Mouse (Mus musculus) neural tube, embryonic 13.5 days (tissue): ENCODE measurements at regions not wholly inside any gene's neighbourhood (a gene's known extent, or its start where the extent isn't known, plus 50 kb on each side); places are given as distances from the start of the nearest gene placed in this dataset.

Source experiments
- ATAC-seq: fragments of 200-750 bp; cut with Nextera tagmentation; 2 replicates; pipeline ENCODE4 v1.8.0; 2017; ENCODE audit warnings: low read depth, mild to moderate bottlenecking, moderate TSS enrichment, moderate library complexity
- H3K27ac ChIP-seq: fragments of 300-500 bp; sonication (generic); replicated peaks from 2 replicates; pipeline ENCODE4 v1.5.1; 2015; ENCODE audit warnings: moderate library complexity, mild to moderate bottlenecking, inconsistent platforms
- H3K27me3 ChIP-seq: fragments of 300-500 bp; sonication (generic); 2 replicates; pipeline ENCODE4 v1.6.1; 2015; ENCODE audit warnings: mild to moderate bottlenecking, inconsistent platforms
- H3K36me3 ChIP-seq: fragments of 300-500 bp; sonication (generic); 2 replicates; pipeline ENCODE4 v1.6.1; 2015; ENCODE audit warnings: mild to moderate bottlenecking, inconsistent platforms
- H3K4me1 ChIP-seq: fragments of 300-500 bp; sonication (generic); replicated peaks from 2 replicates; pipeline ENCODE4 v1.6.1; 2015; ENCODE audit warnings: inconsistent platforms
- H3K4me2 ChIP-seq: fragments of 300-500 bp; sonication (generic); 2 replicates; pipeline ENCODE4 v1.6.1; 2015; ENCODE audit warnings: inconsistent platforms, mild to moderate bottlenecking, moderate library complexity
- H3K4me3 ChIP-seq: fragments of 300-500 bp; sonication (generic); 2 replicates; pipeline ENCODE4 v1.5.1; 2015; ENCODE audit warnings: mild to moderate bottlenecking, inconsistent platforms
- H3K9ac ChIP-seq: fragments of 300-500 bp; sonication (generic); 2 replicates; pipeline ENCODE4 v1.6.1; 2015; ENCODE audit warnings: moderate library complexity, mild to moderate bottlenecking, inconsistent platforms
- H3K9me3 ChIP-seq: fragments of 300-500 bp; sonication (generic); 2 replicates; pipeline ENCODE4 v1.6.1; 2016; ENCODE audit warnings: inconsistent platforms
- WGBS: fragments of 180-500 bp; shearing (Covaris S2); methylation state at CpG from one replicate; pipeline ENCODE4 v1.1.7; 2015; 5-methylcytosine and 5-hydroxymethylcytosine counted together

GRCm38 (mm10) chr1:193545406-193546043 lies 175.4 kb upstream of the Camk1g start:
- H3K27ac ChIP-seq, result no peak overlapping the region
- WGBS, result 59% methylated on average over 4 of the region's 4 CpGs
- no peak overlapping the region for H3K9ac ChIP-seq
- H3K9me3 ChIP-seq, result no peaks in the 10 kb centered on the region
- no peak overlapping the region for H3K4me2 ChIP-seq
- no peak overlapping the region for H3K4me3 ChIP-seq
- H3K36me3 ChIP-seq, result no peaks in the 10 kb centered on the region
- ATAC-seq, result no peak
- H3K4me1 ChIP-seq, result peaks cover 10% of the 10 kb centered on the region
- H3K27me3 ChIP-seq, result no peaks in the 10 kb centered on the region

GRCm38 (mm10) chr1:193544804-193545203 lies 174.7 kb upstream of the Camk1g start:
- H3K4me3 ChIP-seq, result no peak overlapping the region
- H3K36me3 ChIP-seq, result no peaks in the 10 kb centered on the region
- no peak overlapping the region for H3K4me2 ChIP-seq
- no peak overlapping the region for H3K27ac ChIP-seq
- ATAC-seq, result no peak
- no peaks in the 10 kb centered on the region for H3K9me3 ChIP-seq
- peaks cover 12% of the 10 kb centered on the region for H3K4me1 ChIP-seq
- no peak overlapping the region for H3K9ac ChIP-seq
- no peaks in the 10 kb centered on the region for H3K27me3 ChIP-seq

- Histone ChIP-seq H3K27me3 (no peaks in the 10 kb centered on the region), H3K27ac (no peak overlapping the region), H3K36me3 (no peaks in the 10 kb centered on the region), H3K9ac (no peak overlapping the region), H3K4me3 (no peak overlapping the region), H3K4me2 (no peak overlapping the region), H3K9me3 (no peaks in the 10 kb centered on the region), H3K4me1 (peaks cover 22% of the 10 kb centered on the region)
- 69% methylated on average over 3 of the region's 3 CpGs for WGBS
- ATAC-seq, result no peak
Observed at GRCm38 (mm10) chr1:193543834-193544233, 173.7 kb upstream of the Camk1g start.

- no peak for ATAC-seq
- H3K4me1 ChIP-seq, result peaks cover 24% of the 10 kb centered on the region
- no peaks in the 10 kb centered on the region for H3K27me3 ChIP-seq
- 59% methylated on average over 4 of the region's 4 CpGs for WGBS
- H3K4me3 ChIP-seq, result no peak overlapping the region
- H3K9ac ChIP-seq, result no peak overlapping the region
- no peaks in the 10 kb centered on the region for H3K9me3 ChIP-seq
- no peaks in the 10 kb centered on the region for H3K36me3 ChIP-seq
- H3K4me2 ChIP-seq, result no peak overlapping the region
- H3K27ac ChIP-seq, result no peak overlapping the region
Observed at GRCm38 (mm10) chr1:193543284-193543683, 173.2 kb upstream of the Camk1g start.

GRCm38 (mm10) chr1:193541934-193542580 lies 172.0 kb upstream of the Camk1g start:
- Histone ChIP-seq H3K27me3 (no peaks in the 10 kb centered on the region), H3K27ac (0 out of 2 replicates have a peak overlapping the region, but pooled peaks have one; percentile 0), H3K4me1 (peaks cover 24% of the 10 kb centered on the region), H3K4me2 (peak overlapping the region; percentile 20; the same call in 1 of the 2 replicates), H3K9me3 (no peaks in the 10 kb centered on the region), H3K9ac (peak overlapping the region; percentile 26; the same call in 1 of the 2 replicates), H3K36me3 (no peaks in the 10 kb centered on the region), H3K4me3 (no peak overlapping the region)
- WGBS, result 23% methylated on average over 13 of the region's 13 CpGs
- ATAC-seq, result 0 out of 2 replicates have a peak, but pooled peaks have one; percentile 19

GRCm38 (mm10) chr1:193541281-193541680 lies 171.2 kb upstream of the Camk1g start:
- Histone ChIP-seq H3K4me2 (no peak overlapping the region), H3K9me3 (no peaks in the 10 kb centered on the region), H3K9ac (no peak overlapping the region), H3K4me1 (peaks cover 24% of the 10 kb centered on the region), H3K4me3 (no peak overlapping the region), H3K27ac (no peak overlapping the region), H3K27me3 (no peaks in the 10 kb centered on the region), H3K36me3 (no peaks in the 10 kb centered on the region)
- ATAC-seq, result no peak
- 80% methylated on average over 4 of the region's 4 CpGs for WGBS

- Histone ChIP-seq H3K9me3 (no peaks in the 10 kb centered on the region), H3K4me2 (no peak overlapping the region), H3K9ac (no peak overlapping the region), H3K36me3 (no peaks in the 10 kb centered on the region), H3K27me3 (no peaks in the 10 kb centered on the region), H3K4me1 (peaks cover 26% of the 10 kb centered on the region), H3K27ac (no peak overlapping the region), H3K4me3 (no peak overlapping the region)
- WGBS, result 78% methylated on average over 5 of the region's 5 CpGs
- ATAC-seq, result no peak
Observed at GRCm38 (mm10) chr1:193540486-193540885, 170.4 kb upstream of the Camk1g start.

- H3K36me3 ChIP-seq, result no peaks in the 10 kb centered on the region
- WGBS, result 70% methylated on average over 6 of the region's 6 CpGs
- H3K4me2 ChIP-seq, result no peak overlapping the region
- peak overlapping the region; percentile 33; the same call in 1 of the 2 replicates for H3K27ac ChIP-seq
- ATAC-seq, result no peak
- H3K27me3 ChIP-seq, result no peaks in the 10 kb centered on the region
- no peak overlapping the region for H3K9ac ChIP-seq
- peaks cover 34% of the 10 kb centered on the region for H3K4me1 ChIP-seq
- H3K4me3 ChIP-seq, result no peak overlapping the region
- H3K9me3 ChIP-seq, result no peaks in the 10 kb centered on the region
Observed at GRCm38 (mm10) chr1:193539261-193539660, 169.2 kb upstream of the Camk1g start.

GRCm38 (mm10) chr1:193538425-193538824 lies 168.3 kb upstream of the Camk1g start:
- Histone ChIP-seq H3K4me2 (no peak overlapping the region), H3K27me3 (no peaks in the 10 kb centered on the region), H3K9ac (no peak overlapping the region), H3K4me1 (peaks cover 34% of the 10 kb centered on the region), H3K36me3 (no peaks in the 10 kb centered on the region), H3K4me3 (no peak overlapping the region), H3K9me3 (no peaks in the 10 kb centered on the region), H3K27ac (peak overlapping the region; percentile 33; the same call in 1 of the 2 replicates)
- 72% methylated on average over 2 of the region's 2 CpGs for WGBS
- ATAC-seq, result no peak

- Histone ChIP-seq H3K9me3 (no peaks in the 10 kb centered on the region), H3K4me3 (no peak overlapping the region), H3K4me1 (peaks cover 34% of the 10 kb centered on the region), H3K4me2 (no peak overlapping the region), H3K27ac (no peak overlapping the region; the same call in 1 of the 2 replicates), H3K36me3 (no peaks in the 10 kb centered on the region), H3K27me3 (no peaks in the 10 kb centered on the region), H3K9ac (no peak overlapping the region)
- WGBS, result 86% methylated on average over 5 of the region's 5 CpGs
- ATAC-seq, result no peak
Observed at GRCm38 (mm10) chr1:193537616-193538015, 167.5 kb upstream of the Camk1g start.

GRCm38 (mm10) chr1:193536552-193536951 lies 166.5 kb upstream of the Camk1g start:
- Histone ChIP-seq H3K27ac (no peak overlapping the region), H3K4me1 (peaks cover 26% of the 10 kb centered on the region), H3K36me3 (no peaks in the 10 kb centered on the region), H3K4me2 (no peak overlapping the region), H3K4me3 (no peak overlapping the region), H3K9me3 (no peaks in the 10 kb centered on the region), H3K9ac (no peak overlapping the region), H3K27me3 (no peaks in the 10 kb centered on the region)
- ATAC-seq, result no peak

- H3K4me3 ChIP-seq, result no peak overlapping the region
- H3K9ac ChIP-seq, result no peak overlapping the region
- no peak overlapping the region for H3K4me2 ChIP-seq
- no peaks in the 10 kb centered on the region for H3K27me3 ChIP-seq
- H3K9me3 ChIP-seq, result no peaks in the 10 kb centered on the region; the same call in 1 of the 2 replicates
- no peak for ATAC-seq
- WGBS, result 61% methylated on average over 4 of the region's 4 CpGs
- no peaks in the 10 kb centered on the region for H3K36me3 ChIP-seq
- H3K27ac ChIP-seq, result peak overlapping the region; percentile 49
- peaks cover 19% of the 10 kb centered on the region for H3K4me1 ChIP-seq
Observed at GRCm38 (mm10) chr1:193534449-193534848, 164.4 kb upstream of the Camk1g start.
